Mouse (Mus musculus): ENCODE results near the gene Rps2. TPM values are rescaled to one million over a fixed set of nuclear protein-coding genes. Genes with fewer than 3 reads are reported as not detected.

Gene Rps2
- polyA plus RNA-seq, 1 experiment from 2014 or later = 841 TPM

GRCm38 (mm10) chr17:24761121-24761520 lies 43.2 kb downstream of the Rps2 start:
- H3K27ac ChIP-seq = no peak overlapping the region
- no peak overlapping the region for H3K9ac ChIP-seq
- H3K9me3 ChIP-seq (replicated peaks) = no peaks in the 10 kb centered on the region
- no peak overlapping the region for H3K4me2 ChIP-seq (replicated peaks)
- H3K4me1 ChIP-seq = peaks cover 8% of the 10 kb centered on the region
- WGBS = 49% methylated on average over 5 of the region's 5 CpGs
- H3K36me3 ChIP-seq = no peaks in the 10 kb centered on the region
- H3K4me3 ChIP-seq = no peak overlapping the region
- peaks cover 21% of the 10 kb centered on the region for H3K27me3 ChIP-seq
- ATAC-seq (ENCODE audit: low FRiP score) = no peak

DNA sequence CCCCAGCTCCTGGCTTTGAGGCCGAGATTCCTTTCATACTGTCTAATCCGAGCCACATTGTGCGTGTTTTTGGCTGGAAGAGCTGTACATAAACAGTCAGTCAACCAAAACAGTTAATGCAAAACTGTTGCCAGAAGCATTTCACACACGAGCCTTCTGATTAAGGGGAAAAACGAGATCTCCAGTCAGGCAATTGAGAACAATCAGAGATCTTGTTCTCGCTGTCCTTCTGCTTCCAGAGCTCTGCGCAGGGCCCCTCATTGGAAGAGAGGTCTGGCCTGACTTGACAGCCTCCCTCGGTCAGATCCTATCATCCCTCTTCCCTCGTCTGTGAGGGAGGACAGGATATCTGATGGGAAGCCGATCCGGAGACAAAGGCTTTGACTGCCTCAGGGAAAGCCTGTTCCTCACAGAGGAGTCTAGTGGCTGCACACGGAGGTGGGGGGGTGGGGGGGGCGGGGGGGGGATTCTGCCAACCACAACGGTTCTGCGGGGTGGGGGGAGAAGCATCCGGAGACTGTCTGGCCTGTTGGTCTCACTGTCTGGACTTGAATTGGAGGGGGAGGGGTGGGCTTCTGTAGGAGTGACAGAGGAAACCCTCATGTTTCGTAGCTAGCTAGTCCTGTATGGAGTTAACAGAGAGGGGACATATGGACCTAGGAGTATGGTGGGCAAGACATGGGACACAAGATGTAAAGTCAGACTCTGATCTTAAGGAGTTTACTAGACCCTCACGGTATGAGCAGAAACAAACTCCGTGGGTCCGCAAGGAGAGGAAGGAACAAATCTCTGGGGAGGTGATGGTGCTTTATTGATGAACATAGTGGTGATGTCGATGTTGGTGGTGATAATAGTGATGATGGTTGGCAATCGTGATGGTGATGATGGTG lies 47.3 kb downstream of the Rps2 start:
- WGBS = 65% methylated on average over 21 of the region's 22 CpGs
- Histone ChIP-seq H3K4me3 (no peak overlapping the region), H3K27me3 (peaks cover 5% of the 10 kb centered on the region; the same call in 1 of the 2 replicates), H3K36me3 (no peaks in the 10 kb centered on the region), H3K27ac (no peak overlapping the region), H3K4me2 (replicated peaks) (peak overlapping the region; percentile 24; the same call in 1 of the 2 replicates), H3K9me3 (replicated peaks) (no peaks in the 10 kb centered on the region), H3K4me1 (peaks cover 12% of the 10 kb centered on the region), H3K9ac (no peak overlapping the region)
- ATAC-seq (ENCODE audit: low FRiP score) = no peak

DNA sequence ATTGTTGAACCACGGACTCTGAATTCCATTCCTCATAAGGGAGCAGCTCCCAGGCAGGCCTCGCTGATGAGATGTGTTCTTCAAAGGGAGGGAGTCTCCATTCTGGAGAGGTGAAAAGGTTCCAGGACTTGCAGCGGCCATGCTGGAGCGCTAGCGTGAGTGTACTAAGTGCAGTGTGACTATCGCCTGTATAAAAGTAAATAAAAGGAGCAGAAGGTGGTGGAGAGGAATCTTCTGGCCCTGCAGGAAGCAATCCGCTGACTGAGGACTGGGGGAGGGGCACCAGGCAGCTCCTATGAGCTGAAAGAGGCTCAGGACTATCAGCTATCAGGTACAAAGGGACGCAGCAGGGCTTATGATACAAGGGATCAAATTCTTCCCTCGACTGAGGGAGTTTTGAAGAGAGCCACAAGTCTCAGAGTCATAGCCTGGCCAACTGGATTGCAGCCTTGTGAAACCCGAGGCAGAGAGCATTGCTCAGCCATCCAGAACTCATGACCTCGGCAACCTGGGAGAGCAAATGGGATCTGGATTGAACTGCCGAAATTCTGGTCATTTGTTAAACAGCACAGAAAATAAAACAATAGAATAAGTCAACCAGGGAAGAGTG lies 48.5 kb downstream of the Rps2 start:
- H3K27me3 ChIP-seq = peaks cover 5% of the 10 kb centered on the region; the same call in 1 of the 2 replicates
- no peaks in the 10 kb centered on the region for H3K9me3 ChIP-seq (replicated peaks)
- ATAC-seq (ENCODE audit: low FRiP score) = no peak

DNA sequence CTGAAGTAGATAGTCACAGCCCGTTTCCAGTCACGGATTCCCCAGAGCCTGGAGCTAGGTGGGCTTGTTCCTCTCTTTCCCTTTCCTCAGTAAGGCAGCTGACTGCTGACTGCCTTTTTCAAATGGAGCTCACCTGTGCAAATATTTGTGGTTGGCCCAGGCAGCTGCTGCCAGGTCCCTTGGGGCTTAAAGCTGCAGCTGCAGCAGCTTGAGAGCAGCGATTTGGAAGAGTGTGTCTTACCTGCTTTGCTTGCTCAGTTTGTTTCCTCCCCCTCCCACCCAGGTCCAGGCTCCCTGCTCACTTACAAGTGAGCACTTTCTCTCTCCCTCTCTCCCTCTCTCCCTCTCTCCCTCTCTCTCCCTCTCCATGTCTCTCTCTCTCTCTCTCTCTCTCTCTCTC lies 51.2 kb downstream of the Rps2 start:
- Histone ChIP-seq H3K9ac (no peak overlapping the region), H3K9me3 (replicated peaks) (no peaks in the 10 kb centered on the region), H3K4me2 (replicated peaks) (no peak overlapping the region), H3K27me3 (peaks cover 5% of the 10 kb centered on the region; the same call in 1 of the 2 replicates), H3K36me3 (no peaks in the 10 kb centered on the region), H3K4me1 (peaks cover 12% of the 10 kb centered on the region), H3K27ac (no peak overlapping the region), H3K4me3 (no peak overlapping the region)
- no peak for ATAC-seq (ENCODE audit: low FRiP score)
- 40% methylated on average over 3 of the region's 3 CpGs for WGBS

More for the DNA sequence above, 48.5 kb downstream of the Rps2 start:
- H3K4me1 ChIP-seq = peaks cover 12% of the 10 kb centered on the region
- no peak overlapping the region for H3K4me2 ChIP-seq (replicated peaks)
- H3K27ac ChIP-seq = no peak overlapping the region
- 28% methylated on average over 12 of the region's 12 CpGs for WGBS
- no peak overlapping the region for H3K4me3 ChIP-seq
- H3K36me3 ChIP-seq = no peaks in the 10 kb centered on the region
- no peak overlapping the region for H3K9ac ChIP-seq

Other genes with a start within 250 kb of the Rps2 start
- gene E4f1, start 247.8 kb upstream of the Rps2 start, polyA plus RNA-seq (2016; fragmentation: Nextera tagmentation; extraction: Ambion mirVana) = 35.3 and 39.4 TPM in 2 replicates
- 52.5 and 57.3 TPM in 2 replicates for gene Pgp, start 247.7 kb upstream of the Rps2 start, polyA plus RNA-seq (2016; fragmentation: Nextera tagmentation; extraction: Ambion mirVana)
- gene Bricd5, start 244.2 kb upstream of the Rps2 start, polyA plus RNA-seq (2016; fragmentation: Nextera tagmentation; extraction: Ambion mirVana) = 1.2 TPM in 1 of 2 replicates, not detected in the other
- 35.2 and 36.9 TPM in 2 replicates for gene Mlst8, start 239.0 kb upstream of the Rps2 start, polyA plus RNA-seq (2016; fragmentation: Nextera tagmentation; extraction: Ambion mirVana)
- gene Caskin1, start 229.5 kb upstream of the Rps2 start, polyA plus RNA-seq (2016; fragmentation: Nextera tagmentation; extraction: Ambion mirVana) = 24.2 and 25.0 TPM in 2 replicates
- 86.5 and 87.0 TPM in 2 replicates for gene Traf7, start 190.2 kb upstream of the Rps2 start, polyA plus RNA-seq (2016; fragmentation: Nextera tagmentation; extraction: Ambion mirVana)
- gene Rab26, start 183.9 kb upstream of the Rps2 start, polyA plus RNA-seq (2016; fragmentation: Nextera tagmentation; extraction: Ambion mirVana) = 2.1 and 2.8 TPM in 2 replicates
- 20.5 and 25.5 TPM in 2 replicates for gene Pkd1, start 168.3 kb upstream of the Rps2 start, polyA plus RNA-seq (2016; fragmentation: Nextera tagmentation; extraction: Ambion mirVana)
- 85.5 and 86.2 TPM in 2 replicates for gene Tsc2, start 85.5 kb upstream of the Rps2 start, polyA plus RNA-seq (2016; fragmentation: Nextera tagmentation; extraction: Ambion mirVana)
- gene Nthl1, start 85.4 kb upstream of the Rps2 start, polyA plus RNA-seq (2016; fragmentation: Nextera tagmentation; extraction: Ambion mirVana) = 14.4 and 15.7 TPM in 2 replicates
- gene Slc9a3r2, start 67.8 kb upstream of the Rps2 start, polyA plus RNA-seq (2016; fragmentation: Nextera tagmentation; extraction: Ambion mirVana) = 39.2 and 39.6 TPM in 2 replicates
- not detected in 2 replicates for gene Npw, start 59.7 kb upstream of the Rps2 start, polyA plus RNA-seq (2016; fragmentation: Nextera tagmentation; extraction: Ambion mirVana)
- gene Zfp598, start 48.4 kb upstream of the Rps2 start, polyA plus RNA-seq (2016; fragmentation: Nextera tagmentation; extraction: Ambion mirVana) = 23.0 and 25.2 TPM in 2 replicates
- gene Syngr3, start 28.2 kb upstream of the Rps2 start, polyA plus RNA-seq (2016; fragmentation: Nextera tagmentation; extraction: Ambion mirVana) = 30.6 and 32.1 TPM in 2 replicates
- 42.2 and 42.4 TPM in 2 replicates for gene Gfer, start 22.0 kb upstream of the Rps2 start, polyA plus RNA-seq (2016; fragmentation: Nextera tagmentation; extraction: Ambion mirVana)
- gene Noxo1, start 21.9 kb upstream of the Rps2 start, polyA plus RNA-seq (2016; fragmentation: Nextera tagmentation; extraction: Ambion mirVana) = 3.6 and 4.8 TPM in 2 replicates
- gene Tbl3, start 10.5 kb upstream of the Rps2 start, polyA plus RNA-seq (2016; fragmentation: Nextera tagmentation; extraction: Ambion mirVana) = 76.9 and 79.7 TPM in 2 replicates
- 0.18 and 0.35 TPM in 2 replicates for gene Rnf151, start 53 bp upstream of the Rps2 start, polyA plus RNA-seq (2016; fragmentation: Nextera tagmentation; extraction: Ambion mirVana)
- gene Ndufb10, start 6.4 kb downstream of the Rps2 start, polyA plus RNA-seq (2016; fragmentation: Nextera tagmentation; extraction: Ambion mirVana) = 199 and 214 TPM in 2 replicates
- not detected in 2 replicates for gene Rpl3l, start 9.7 kb downstream of the Rps2 start, polyA plus RNA-seq (2016; fragmentation: Nextera tagmentation; extraction: Ambion mirVana)
- gene Msrb1, start 18.5 kb downstream of the Rps2 start, polyA plus RNA-seq (2016; fragmentation: Nextera tagmentation; extraction: Ambion mirVana) = 21.8 and 22.6 TPM in 2 replicates
- 2.5 and 4.8 TPM in 2 replicates for gene Hs3st6, start 34.9 kb downstream of the Rps2 start, polyA plus RNA-seq (2016; fragmentation: Nextera tagmentation; extraction: Ambion mirVana)
- not detected in 2 replicates for gene Meiob, start 86.2 kb downstream of the Rps2 start, polyA plus RNA-seq (2016; fragmentation: Nextera tagmentation; extraction: Ambion mirVana)
- 32.3 and 32.4 TPM in 2 replicates for gene Hagh, start 122.0 kb downstream of the Rps2 start, polyA plus RNA-seq (2016; fragmentation: Nextera tagmentation; extraction: Ambion mirVana)
- 18.6 and 20.9 TPM in 2 replicates for gene Fahd1, start 132.2 kb downstream of the Rps2 start, polyA plus RNA-seq (2016; fragmentation: Nextera tagmentation; extraction: Ambion mirVana)
- 0.23 and 0.36 TPM in 2 replicates for gene Igfals, start 147.9 kb downstream of the Rps2 start, polyA plus RNA-seq (2016; fragmentation: Nextera tagmentation; extraction: Ambion mirVana)
- gene Nubp2, start 168.2 kb downstream of the Rps2 start, polyA plus RNA-seq (2016; fragmentation: Nextera tagmentation; extraction: Ambion mirVana) = 62.3 and 63.5 TPM in 2 replicates
- 51.5 and 54.8 TPM in 2 replicates for gene Spsb3, start 168.5 kb downstream of the Rps2 start, polyA plus RNA-seq (2016; fragmentation: Nextera tagmentation; extraction: Ambion mirVana)
- 39.3 and 45.5 TPM in 2 replicates for gene Eme2, start 177.0 kb downstream of the Rps2 start, polyA plus RNA-seq (2016; fragmentation: Nextera tagmentation; extraction: Ambion mirVana)
- gene Mrps34, start 177.0 kb downstream of the Rps2 start, polyA plus RNA-seq (2016; fragmentation: Nextera tagmentation; extraction: Ambion mirVana) = 85.1 and 86.7 TPM in 2 replicates
- gene Nme3, start 178.4 kb downstream of the Rps2 start, polyA plus RNA-seq (2016; fragmentation: Nextera tagmentation; extraction: Ambion mirVana) = 49.8 and 50.4 TPM in 2 replicates
- gene Mapk8ip3, start 218.9 kb downstream of the Rps2 start, polyA plus RNA-seq (2016; fragmentation: Nextera tagmentation; extraction: Ambion mirVana) = 84.7 and 86.0 TPM in 2 replicates
- 210 and 212 TPM in 2 replicates for gene Jpt2, start 242.6 kb downstream of the Rps2 start, polyA plus RNA-seq (2016; fragmentation: Nextera tagmentation; extraction: Ambion mirVana)